Mouse (Mus musculus) intestine, embryonic 16.5 days (tissue): Measurements from ENCODE around the gene Trim46. TPM values are rescaled to one million over a fixed set of nuclear protein-coding genes. Genes with fewer than 3 reads are reported as not detected.

Experiments used
- ATAC-seq: fragments of 200-750 bp; cut with Nextera tagmentation; 2 replicates; pipeline ENCODE4 v1.8.0; 2017; ENCODE audit warnings: moderate TSS enrichment, moderate library complexity
- H3K27ac ChIP-seq: fragments of 300-500 bp; sonication (generic); 2 replicates; pipeline ENCODE4 v1.5.1; 2014; ENCODE audit warnings: mild to moderate bottlenecking, low read length
- H3K27me3 ChIP-seq: fragments of 300-500 bp; sonication (generic); replicated peaks from 2 replicates; pipeline ENCODE4 v1.6.1; 2014; ENCODE audit warnings: low read length, control low read depth, mixed read lengths; ENCODE audit not compliant: control insufficient read depth, insufficient read depth
- H3K36me3 ChIP-seq: fragments of 300-500 bp; sonication (generic); 2 replicates; pipeline ENCODE4 v1.6.1; 2014; ENCODE audit warnings: low read length, control low read depth; ENCODE audit not compliant: control insufficient read depth, insufficient read depth
- H3K4me1 ChIP-seq: fragments of 300-500 bp; sonication (generic); 2 replicates; pipeline ENCODE4 v1.6.1; 2014; ENCODE audit warnings: low read length, control low read depth, mixed read lengths; ENCODE audit not compliant: control insufficient read depth, insufficient read depth
- H3K4me2 ChIP-seq: fragments of 300-500 bp; sonication (generic); 2 replicates; pipeline ENCODE4 v1.6.1; 2014; ENCODE audit warnings: low read depth, low read length, control low read depth
- H3K4me3 ChIP-seq: fragments of 300-500 bp; sonication (generic); 2 replicates; pipeline ENCODE4 v1.5.1; 2014; ENCODE audit warnings: mild to moderate bottlenecking, low read length
- H3K9ac ChIP-seq: fragments of 300-500 bp; sonication (generic); 2 replicates; pipeline ENCODE4 v1.6.1; 2014; ENCODE audit warnings: low read depth, low read length
- H3K9me3 ChIP-seq: fragments of 300-500 bp; sonication (generic); 2 replicates; pipeline ENCODE4 v1.6.1; 2016; ENCODE audit warnings: low read length, control low read depth; ENCODE audit not compliant: control insufficient read depth
- WGBS: fragments of 180-500 bp; shearing (Covaris S2); extraction: QIAGEN DNeasy Blood & Tissue Kit; methylation state at CpG from one replicate; pipeline ENCODE4 v1.1.7; 2014; 5-methylcytosine and 5-hydroxymethylcytosine counted together
- polyA plus RNA-seq: library from polyadenylated mRNA; unstranded; fragments of >200 nt; fragmentation: Nextera tagmentation; extraction: Ambion mirVana; gene quantifications from 2 replicates; pipeline ENCODE4 v1.2.1, GENCODE M21; 2015

Trim46 gene
- polyA plus RNA-seq, 1 experiment from 2014 or later: 3.9 TPM

- Histone ChIP-seq H3K9ac (no peak within 1 kb of the TSS), H3K27me3 (no peaks in the 10 kb centered on the region), H3K4me3 (no peak within 1 kb of the TSS), H3K4me2 (no peak within 1 kb of the TSS), H3K36me3 (no peaks in the 10 kb centered on the region), H3K27ac (no peak within 1 kb of the TSS), H3K9me3 (no peaks in the 10 kb centered on the region), H3K4me1 (no peaks in the 10 kb centered on the region; the same call in 1 of the 2 replicates)
- 56% methylated on average over 7 of the region's 7 CpGs for WGBS
- ATAC-seq: no peak
These were observed 13.0 kb upstream of the Trim46 start, which contains the start of gene Dpm3 for GRCm38 (mm10) chr3:89259076-89259475. Dpm3 (plus strand) TSS chr3:89259358.

GRCm38 (mm10) chr3:89256177-89256576, 10.1 kb upstream of the Trim46 start:
- H3K9ac ChIP-seq: no peak overlapping the region
- no peak for ATAC-seq
- no peaks in the 10 kb centered on the region for H3K27me3 ChIP-seq
- peaks cover 18% of the 10 kb centered on the region for H3K4me1 ChIP-seq
- no peaks in the 10 kb centered on the region for H3K36me3 ChIP-seq
- H3K4me3 ChIP-seq: no peak overlapping the region
- H3K27ac ChIP-seq: no peak overlapping the region
- 78% methylated on average over 5 of the region's 5 CpGs for WGBS
- H3K9me3 ChIP-seq: no peaks in the 10 kb centered on the region
- no peak overlapping the region for H3K4me2 ChIP-seq

DNA sequence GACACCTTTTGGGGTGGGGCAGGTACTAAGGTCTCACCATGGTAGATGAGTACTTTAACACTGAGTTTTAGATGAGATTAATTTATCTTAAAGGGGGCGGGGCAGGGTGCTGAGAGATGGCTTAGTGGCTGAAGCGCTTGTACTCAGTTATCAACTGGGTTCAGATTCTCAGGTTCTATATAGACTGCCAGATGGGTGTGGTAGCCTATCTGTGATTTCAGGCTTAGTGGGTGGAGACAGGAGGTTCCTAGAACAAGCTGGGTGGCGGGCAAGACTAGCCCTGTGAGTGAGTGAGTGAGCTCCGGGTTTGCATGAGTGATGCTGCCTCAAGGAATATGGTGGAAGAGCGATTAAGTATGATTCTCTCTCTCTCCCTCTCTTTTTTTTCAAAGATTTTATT, 8.9 kb upstream of the Trim46 start:
- 78% methylated on average over 5 of the region's 5 CpGs for WGBS
- Histone ChIP-seq H3K4me1 (peaks cover 26% of the 10 kb centered on the region), H3K9me3 (no peaks in the 10 kb centered on the region), H3K27ac (no peak overlapping the region), H3K9ac (no peak overlapping the region), H3K4me3 (no peak overlapping the region), H3K36me3 (no peaks in the 10 kb centered on the region), H3K4me2 (no peak overlapping the region), H3K27me3 (no peaks in the 10 kb centered on the region)
- peak; percentile 12; the same call in 1 of the 2 replicates for ATAC-seq

- peak overlapping the region; percentile 41 for H3K9ac ChIP-seq
These were observed 5.3 kb upstream of the Trim46 start for GRCm38 (mm10) chr3:89251365-89251895.

DNA sequence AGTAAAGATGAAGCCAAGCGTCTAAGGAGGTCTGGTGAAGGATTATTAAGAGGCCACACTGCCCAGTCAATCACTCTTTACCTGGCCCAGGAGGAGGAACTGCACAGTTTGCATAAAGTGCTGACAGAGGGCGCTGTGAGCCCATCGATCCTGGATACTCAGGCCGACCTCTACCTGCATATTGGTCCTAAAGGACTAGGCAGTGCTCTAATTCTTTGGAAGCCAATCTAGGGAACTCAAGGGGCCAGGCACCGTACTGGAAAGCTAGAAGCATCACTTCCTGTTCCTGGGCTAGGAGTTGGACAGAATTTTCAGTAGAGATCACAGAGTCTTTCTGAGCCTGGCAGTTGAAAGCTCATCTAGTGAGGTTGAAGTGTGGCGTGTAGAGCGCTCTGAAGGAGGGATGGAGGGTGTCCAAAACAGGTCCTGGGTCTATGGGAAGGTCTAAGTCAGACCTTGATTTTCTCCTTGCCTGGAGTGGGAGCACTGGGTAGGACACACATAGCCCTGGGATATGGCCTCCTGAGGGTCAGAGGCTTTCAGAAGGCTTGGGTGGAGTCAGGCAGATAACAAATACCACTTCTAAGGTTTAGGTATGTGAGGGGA, 4.4 kb upstream of the Trim46 start:
- H3K4me1 ChIP-seq: peaks cover 43% of the 10 kb centered on the region
- 25% methylated on average over 7 of the region's 7 CpGs for WGBS
- H3K36me3 ChIP-seq: no peaks in the 10 kb centered on the region
- no peak overlapping the region; the same call in 1 of the 2 replicates for H3K9ac ChIP-seq
- no peaks in the 10 kb centered on the region for H3K27me3 ChIP-seq
- H3K4me2 ChIP-seq: 0 out of 2 replicates have a peak overlapping the region, but pooled peaks have one; percentile 24
- no peak overlapping the region for H3K4me3 ChIP-seq
- peak overlapping the region; percentile 30 for H3K27ac ChIP-seq
- no peaks in the 10 kb centered on the region for H3K9me3 ChIP-seq
- ATAC-seq: peak; percentile 23; the same call in 1 of the 2 replicates

More at GRCm38 (mm10) chr3:89251365-89251895, 5.3 kb upstream of the Trim46 start:
- Histone ChIP-seq H3K36me3 (no peaks in the 10 kb centered on the region), H3K27ac (0 out of 2 replicates have a peak overlapping the region, but pooled peaks have one; percentile 8), H3K4me1 (peaks cover 39% of the 10 kb centered on the region), H3K4me2 (peak overlapping the region; percentile 24; the same call in 1 of the 2 replicates), H3K9me3 (no peaks in the 10 kb centered on the region), H3K27me3 (no peaks in the 10 kb centered on the region), H3K4me3 (peak overlapping the region; percentile 9; the same call in 1 of the 2 replicates)
- 11% methylated on average over 17 of the region's 17 CpGs for WGBS
- peak; percentile 19 for ATAC-seq

DNA sequence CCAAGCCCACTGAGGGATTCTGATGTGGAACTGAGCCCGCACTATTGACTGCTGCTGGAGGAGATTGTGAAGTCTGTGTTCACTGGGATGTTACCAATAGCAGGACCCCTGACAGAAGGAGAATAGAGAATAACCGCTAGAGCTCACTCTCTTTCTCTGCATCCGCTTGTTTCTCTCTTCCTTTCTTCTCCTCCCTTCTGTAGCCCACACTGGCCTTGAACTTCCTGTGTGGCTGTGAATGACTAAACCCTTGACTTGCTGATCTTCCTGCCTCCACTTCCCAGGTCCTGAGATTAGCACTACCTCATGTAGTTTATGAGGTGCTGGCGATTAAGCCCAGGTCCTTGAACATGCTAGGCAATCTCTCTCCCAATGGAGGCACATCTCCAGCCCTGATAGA, 1.4 kb upstream of the Trim46 start:
- Histone ChIP-seq H3K4me3 (peak overlapping the region; percentile 82; the same call in 1 of the 2 replicates), H3K4me2 (peak overlapping the region; percentile 91), H3K4me1 (peaks cover 48% of the 10 kb centered on the region), H3K9ac (peak overlapping the region; percentile 89; the same call in 1 of the 2 replicates), H3K9me3 (no peaks in the 10 kb centered on the region), H3K27me3 (no peaks in the 10 kb centered on the region), H3K36me3 (no peaks in the 10 kb centered on the region), H3K27ac (no peak overlapping the region)
- WGBS: 89% methylated on average over 4 of the region's 4 CpGs
- ATAC-seq: no peak

DNA sequence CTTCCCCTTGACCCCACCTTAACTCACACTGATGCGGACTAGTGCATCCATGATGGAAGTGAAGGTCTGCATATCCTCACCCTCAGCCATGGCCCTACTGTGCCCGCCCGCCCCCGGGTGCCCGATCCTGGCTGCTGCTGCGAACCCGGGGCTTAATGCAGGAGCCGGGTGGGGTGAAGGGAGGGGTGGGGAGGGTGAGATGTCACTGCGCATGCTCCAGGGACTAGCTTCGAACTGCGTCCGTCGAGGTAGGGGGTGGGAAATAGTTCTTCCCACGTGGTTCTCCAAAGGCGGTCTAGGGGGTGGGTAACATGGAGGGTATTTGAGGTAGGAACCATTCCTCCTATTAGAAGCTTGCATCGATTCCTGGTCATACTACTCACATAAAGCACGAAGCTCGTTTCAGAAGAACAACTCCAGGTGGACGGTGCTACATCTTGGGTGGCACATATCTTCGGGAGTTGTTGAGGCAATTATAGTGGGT, 379 bp downstream of the Trim46 start, which contains the start of gene Krtcap2:
Gene Krtcap2 (plus strand): TSS at position 279 of the 484 bp plus-strand sequence.
- Histone ChIP-seq H3K4me1 (peaks cover 32% of the 10 kb centered on the region), H3K27ac (peak within 1 kb of the TSS; percentile 82), H3K4me3 (peak within 1 kb of the TSS; percentile 82), H3K4me2 (peak within 1 kb of the TSS; percentile 91), H3K27me3 (no peaks in the 10 kb centered on the region), H3K9me3 (no peaks in the 10 kb centered on the region), H3K9ac (peak within 1 kb of the TSS; percentile 89), H3K36me3 (no peaks in the 10 kb centered on the region)
- peak; percentile 9 for ATAC-seq
- 3% methylated on average over 20 of the region's 20 CpGs for WGBS

DNA sequence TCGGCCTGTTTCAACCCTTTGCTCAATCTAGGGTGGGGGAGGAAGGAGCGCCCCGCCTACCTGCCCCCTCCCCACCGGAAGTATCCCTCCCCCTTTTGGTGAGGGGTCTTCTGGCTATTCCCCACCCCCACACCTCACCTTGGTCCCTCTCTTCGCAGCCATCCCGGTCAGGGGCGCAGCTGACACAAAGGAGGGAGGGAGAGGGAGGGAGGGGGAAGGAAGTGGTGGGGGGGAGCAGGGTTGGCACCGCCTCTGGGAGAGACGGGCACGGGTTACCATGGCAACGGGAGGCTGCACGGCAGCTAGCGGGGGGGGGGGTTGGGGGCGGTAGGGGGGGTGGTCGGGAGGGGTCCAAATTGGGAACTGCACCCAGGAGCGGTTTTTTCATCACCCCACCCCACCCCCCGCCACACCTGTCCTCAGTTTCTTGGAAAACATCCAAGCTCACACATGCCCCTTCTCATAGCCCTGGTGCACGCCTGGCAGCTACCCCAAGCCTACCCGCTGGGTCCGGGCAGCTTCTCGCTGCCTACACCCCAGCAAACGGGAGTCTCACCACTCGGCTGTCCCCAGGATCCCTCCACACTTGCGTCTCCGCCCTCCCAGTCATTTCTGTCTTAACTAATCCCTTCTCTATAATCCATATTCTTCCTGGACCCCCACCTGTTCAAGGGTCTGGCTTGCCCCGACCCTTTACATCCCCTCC, 974 bp downstream of the Trim46 start:
- H3K27me3 ChIP-seq: no peaks in the 10 kb centered on the region
- H3K4me2 ChIP-seq: peak overlapping the region; percentile 91
- H3K9me3 ChIP-seq: no peaks in the 10 kb centered on the region
- H3K4me1 ChIP-seq: peaks cover 28% of the 10 kb centered on the region
- no peaks in the 10 kb centered on the region for H3K36me3 ChIP-seq
- H3K4me3 ChIP-seq: peak overlapping the region; percentile 44
- no peak for ATAC-seq
- peak overlapping the region; percentile 57 for H3K9ac ChIP-seq
- under 1% methylated on average over 25 of the region's 26 CpGs for WGBS
- no peak overlapping the region for H3K27ac ChIP-seq
